Mouse (Mus musculus) embryonic stem cell, embryonic (primary cell): ENCODE measurements at regions not wholly inside any gene's neighbourhood (a gene's known extent, or its start where the extent isn't known, plus 50 kb on each side); places are given as distances from the start of the nearest gene placed in this dataset.

ENCODE experiments used
- CTCF ChIA-PET, 4 experiments: fragments of 300-600 bp in 2 of 4; fragments of 350-600 bp in 2 of 4; sonication (Branson Sonifier 250); formaldehyde crosslinking; loops; one replicate each; lab custom pipeline; 2022; ENCODE audit warnings: inconsistent platforms in 2 of 4; lab: Charles Lee
- POLR2A ChIA-PET, 4 experiments: fragments of 300-600 bp in 2 of 4; fragments of 350-600 bp in 2 of 4; sonication (Branson Sonifier 250); formaldehyde crosslinking; loops; one replicate each; lab custom pipeline; 2022; ENCODE audit warnings: antibody characterized with exemption in 4 of 4, inconsistent platforms in 1 of 4; lab: Charles Lee

DNA sequence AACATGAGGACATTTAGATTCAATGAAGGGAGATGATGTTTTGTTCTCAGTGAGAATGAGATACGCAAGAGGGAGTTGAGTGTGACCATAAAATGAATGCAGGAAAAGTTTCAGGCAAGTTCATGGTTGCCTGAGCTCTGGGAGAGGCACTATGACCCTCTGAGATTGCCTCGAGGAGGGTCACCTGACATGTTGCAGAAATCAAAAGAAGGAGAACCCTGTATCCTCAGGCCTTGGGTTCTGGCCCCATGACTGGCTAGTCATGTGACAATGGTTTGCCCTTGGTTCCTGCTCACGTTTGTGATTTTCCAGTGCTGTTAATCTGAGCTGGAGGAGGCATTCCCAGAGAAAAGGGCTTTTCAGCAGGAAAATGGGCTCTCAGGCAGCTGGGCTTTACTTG is 98.9 kb downstream of the Mab21l3 start:
- ChIA-PET POLR2A (interaction anchor here in 2 of 4 experiments (0.7 to 1.6 kb wide), 4 partner anchors 11 to 146 kb away, joined by 3 to 4 read pairs (median 4); no protein-coding TSS in a partner anchor), CTCF (interaction anchor here in 2 of 4 experiments (0.6 to 0.7 kb wide), 2 partner anchors 26 to 286 kb away, joined by 4 read pairs; no protein-coding TSS in a partner anchor)

DNA sequence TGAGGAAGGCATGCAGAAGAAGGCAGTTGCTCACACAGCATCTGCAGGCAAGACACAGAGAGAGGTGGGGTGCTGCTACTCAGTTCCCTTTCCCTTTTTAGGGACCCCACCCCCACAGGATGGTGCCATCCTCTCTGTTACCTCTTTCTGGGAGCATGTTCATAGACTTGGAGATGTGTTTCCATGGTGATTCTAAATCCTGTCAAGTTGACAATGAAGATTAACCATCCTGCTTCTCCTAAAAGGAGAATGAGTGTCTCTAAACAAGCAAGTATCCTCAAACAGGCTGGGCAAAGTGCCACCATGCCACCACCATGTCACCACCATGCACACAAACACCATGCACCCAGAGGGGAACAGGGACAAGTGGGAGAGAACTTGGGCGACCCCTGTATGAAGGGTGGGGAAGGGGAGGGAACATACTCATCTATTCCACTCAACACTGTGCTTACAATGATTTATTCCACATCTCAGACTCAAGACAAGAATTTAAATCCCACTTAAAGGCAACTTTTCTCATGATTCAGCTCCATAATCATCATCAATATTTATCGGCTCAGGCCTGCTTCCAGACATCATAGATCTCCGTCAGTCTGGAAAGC is 99.6 kb downstream of the Mab21l3 start:
- ChIA-PET POLR2A (interaction anchor here in 2 of 4 experiments (0.6 to 0.7 kb wide), 2 partner anchors 25 to 176 kb away, joined by 3 read pairs; no protein-coding TSS in a partner anchor), CTCF (no interaction called here)

DNA sequence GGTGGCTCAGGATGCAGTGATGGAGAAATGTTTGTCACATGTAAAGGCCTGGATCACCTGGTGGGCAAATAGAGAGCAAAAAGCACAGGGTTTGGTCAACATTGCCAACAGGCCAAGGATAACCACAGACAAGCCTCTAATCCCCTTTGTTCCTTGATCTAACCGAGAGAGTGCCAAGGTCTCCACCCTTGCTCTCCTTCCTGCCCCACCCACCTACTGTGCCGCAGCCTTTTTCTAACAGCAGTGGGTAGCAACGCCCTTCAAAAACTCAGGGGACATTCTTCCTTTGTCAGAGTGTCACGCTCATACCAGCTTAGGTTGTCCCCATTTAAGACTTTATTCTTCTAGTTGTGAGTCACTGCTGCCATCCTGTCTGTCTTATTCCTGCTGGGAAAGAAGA is 100.6 kb downstream of the Mab21l3 start:
- CTCF ChIA-PET = no interaction called here
- POLR2A ChIA-PET = no interaction called here

DNA sequence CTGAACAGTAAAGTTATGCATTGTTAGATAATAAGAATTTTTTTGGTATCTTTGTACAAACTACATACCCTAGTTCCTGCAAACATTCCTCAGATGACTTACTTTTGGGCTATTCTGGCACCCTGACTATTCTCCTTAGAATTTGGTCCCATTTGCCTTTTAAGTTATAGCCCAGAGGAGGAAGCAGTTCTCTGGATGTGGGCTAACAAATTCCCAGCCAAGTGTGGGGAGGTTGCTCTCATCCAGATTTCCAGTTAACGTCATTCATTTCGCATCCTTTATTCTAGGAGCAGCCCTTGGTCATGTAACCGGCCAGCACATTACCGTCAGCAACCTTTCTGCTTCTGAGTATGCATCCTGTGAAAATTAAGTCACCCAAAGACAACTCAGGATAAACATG is 107.9 kb downstream of the Mab21l3 start:
- POLR2A ChIA-PET = interaction anchor here in 1 of 4 experiments (1.1 kb wide), 1 partner anchor 10 kb away, joined by 5 read pairs; no protein-coding TSS in a partner anchor

DNA sequence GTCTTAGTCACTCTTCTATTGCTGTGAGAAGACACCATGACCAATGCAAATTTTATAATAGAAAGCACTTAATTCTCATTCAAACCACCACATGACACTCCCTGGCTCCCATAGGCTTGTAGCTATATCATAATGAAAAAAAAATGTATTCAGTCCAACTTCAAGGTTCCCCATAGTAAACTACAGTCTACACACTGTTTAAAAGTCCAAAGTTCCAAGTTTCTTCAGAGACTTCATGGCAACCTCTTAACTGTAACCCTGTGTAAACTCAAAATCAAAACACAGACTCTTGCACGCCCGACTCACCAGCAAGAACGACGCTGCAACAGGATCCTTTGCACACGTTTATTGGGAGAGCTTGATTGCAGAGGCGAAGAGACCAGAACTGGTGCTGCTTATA is 111.6 kb downstream of the Mab21l3 start:
- CTCF ChIA-PET = interaction anchor here in 1 of 4 experiments (0.7 kb wide), 1 partner anchor 25 kb away, joined by 3 read pairs; no protein-coding TSS in a partner anchor
- POLR2A ChIA-PET = interaction anchor here in 1 of 4 experiments (1.0 kb wide), 1 partner anchor 9 kb away, joined by 3 read pairs; no protein-coding TSS in a partner anchor

More for the DNA sequence above, 107.9 kb downstream of the Mab21l3 start:
- CTCF ChIA-PET = no interaction called here

DNA sequence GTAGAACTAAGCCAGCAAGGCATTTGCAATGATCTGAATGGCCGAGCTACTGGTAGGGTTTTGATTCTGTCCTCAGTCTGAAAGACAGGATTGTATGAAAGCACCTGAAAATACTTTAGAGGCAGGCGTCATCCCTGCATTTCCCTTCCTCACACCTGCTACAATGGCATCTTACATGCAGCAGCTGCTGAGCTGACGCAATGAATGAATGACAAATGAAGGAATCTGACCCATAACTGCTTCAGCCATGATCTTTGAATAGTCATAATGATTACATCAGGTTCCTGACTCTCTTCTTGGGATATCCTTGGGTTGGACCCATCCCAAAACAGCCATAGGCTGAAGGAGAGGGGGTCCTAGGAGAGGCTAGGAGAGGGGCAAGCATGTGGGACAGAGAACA is 119.7 kb downstream of the Mab21l3 start:
- ChIA-PET CTCF (interaction anchor here in 1 of 4 experiments (0.6 kb wide), 1 partner anchor 110 kb away, joined by 3 read pairs; no protein-coding TSS in a partner anchor), POLR2A (interaction anchor here in 2 of 4 experiments (1.3 to 1.5 kb wide), 2 partner anchors 9 to 14 kb away, joined by 3 read pairs; no protein-coding TSS in a partner anchor)

DNA sequence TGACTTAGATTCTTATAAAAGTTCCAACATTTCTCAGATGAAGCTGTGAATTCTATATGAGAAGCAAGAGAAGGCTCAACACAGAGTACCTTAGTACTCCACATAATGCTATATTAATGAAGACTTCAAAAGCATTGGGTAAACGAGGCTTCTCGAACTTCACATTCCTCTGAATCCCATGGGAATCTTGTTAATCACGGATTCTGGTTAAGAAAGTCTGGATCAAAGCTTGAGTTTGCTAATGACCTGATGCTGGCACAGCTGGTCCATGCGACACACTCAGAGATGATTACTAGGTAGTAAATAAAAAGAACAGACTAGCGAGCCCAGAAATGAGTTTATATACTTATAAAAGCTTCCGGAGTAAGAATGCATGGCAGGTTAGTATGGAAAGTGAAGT is 118.4 kb upstream of the Atp1a1 start:
- CTCF ChIA-PET = no interaction called here
- POLR2A ChIA-PET = no interaction called here

DNA sequence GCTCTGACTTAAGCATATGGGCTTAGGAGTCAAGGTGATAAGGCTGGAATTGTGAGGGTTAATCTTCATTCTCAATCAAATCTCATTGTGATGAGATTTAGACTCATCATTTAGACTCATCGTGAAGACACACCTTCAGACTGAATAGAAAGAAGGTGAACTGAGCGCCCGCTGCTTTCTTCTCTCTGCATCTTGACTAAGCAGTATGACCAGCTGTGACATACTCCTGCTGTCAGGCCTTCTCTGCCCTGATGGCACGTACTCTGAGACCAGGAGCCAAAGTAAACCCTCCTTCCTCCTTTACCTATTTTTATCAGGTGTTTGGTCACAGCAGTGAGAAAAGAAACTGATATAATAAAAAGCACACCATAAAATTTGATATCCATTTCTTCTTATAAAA is 117.5 kb upstream of the Atp1a1 start:
- ChIA-PET POLR2A (interaction anchor here in 1 of 4 experiments (1.6 kb wide), 1 partner anchor 20 kb away, joined by 4 read pairs; no protein-coding TSS in a partner anchor), CTCF (no interaction called here)

DNA sequence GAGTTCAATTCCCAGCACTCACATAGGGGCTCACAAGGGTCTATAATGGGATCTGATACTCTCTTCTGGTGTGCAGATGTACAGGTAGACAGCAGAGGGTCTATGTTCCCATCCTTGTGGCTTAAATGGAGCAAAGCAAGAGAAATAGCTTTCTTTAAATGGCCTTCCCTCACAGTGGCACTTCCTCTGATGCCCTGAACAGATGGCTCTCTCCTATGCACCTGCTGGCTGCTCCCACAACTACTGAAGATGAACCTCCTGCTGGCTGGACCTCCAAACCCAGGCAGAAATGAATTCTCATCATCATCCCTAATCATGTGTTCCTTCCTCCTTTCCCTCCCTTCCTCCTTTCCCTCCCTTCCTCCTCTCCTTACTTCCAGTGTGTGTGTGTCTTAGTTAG is 110.9 kb upstream of the Atp1a1 start:
- CTCF ChIA-PET = no interaction called here
- POLR2A ChIA-PET = interaction anchor here in 2 of 4 experiments (0.6 to 1.6 kb wide), 14 partner anchors 13 to 997 kb away, joined by 3 to 18 read pairs (median 4); partner anchors contain the start of genes Atp1a1 (in 1 of the 2) and Igsf3 (in 1 of the 2)

DNA sequence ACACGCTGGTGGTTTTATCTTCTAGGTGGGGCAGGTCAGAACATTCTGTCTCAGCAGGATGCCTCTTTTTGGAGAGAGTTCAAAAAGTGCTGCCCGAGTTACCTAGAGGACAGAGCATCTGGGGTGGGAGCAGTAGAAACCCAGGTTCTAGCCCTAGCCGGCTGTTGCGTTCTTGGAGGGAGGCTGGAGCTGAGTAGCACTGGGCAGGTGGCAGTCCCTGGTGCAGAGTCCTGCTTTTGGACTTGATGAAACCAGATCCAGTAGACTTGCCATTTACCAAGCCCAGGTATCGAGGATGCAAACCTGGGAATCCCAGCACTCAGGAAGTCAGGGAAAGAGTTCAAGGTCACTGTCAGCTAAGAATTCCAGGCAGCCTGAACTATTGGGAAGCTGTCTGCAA is 110.3 kb upstream of the Atp1a1 start:
- CTCF ChIA-PET = no interaction called here

DNA sequence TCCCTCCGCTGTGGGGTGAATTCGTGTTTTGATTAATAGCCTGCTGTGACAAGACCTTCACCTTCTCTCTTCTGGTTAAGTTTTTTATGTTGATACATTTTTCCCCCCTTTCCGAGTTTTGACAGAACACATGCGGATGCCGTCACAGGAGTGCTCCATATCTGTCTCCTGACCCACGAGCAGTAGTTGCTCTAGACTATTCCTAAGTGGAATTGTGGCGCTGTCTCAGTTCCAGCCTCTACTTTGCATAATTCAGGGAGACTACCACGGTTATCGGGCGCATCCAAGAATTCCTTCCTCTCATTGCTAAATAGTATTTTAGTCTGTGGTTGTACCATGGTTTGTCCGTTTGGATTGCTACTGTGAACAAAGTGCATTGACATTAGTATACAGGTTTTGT is 109.2 kb upstream of the Atp1a1 start:
- POLR2A ChIA-PET = interaction anchor here in 3 of 4 experiments (0.7 to 1.7 kb wide), 3 partner anchors 90 to 756 kb away, joined by 3 to 5 read pairs (median 3); partner anchors contain the start of gene Atp1a1 (in 1 of the 3)
- CTCF ChIA-PET = no interaction called here

More for the DNA sequence above, 110.3 kb upstream of the Atp1a1 start:
- POLR2A ChIA-PET = interaction anchor here in 2 of 4 experiments (0.6 to 1.6 kb wide), 14 partner anchors 14 to 453 kb away, joined by 3 to 18 read pairs (median 4); partner anchors contain the start of genes Atp1a1 (in 1 of the 2) and Igsf3 (in 1 of the 2)

DNA sequence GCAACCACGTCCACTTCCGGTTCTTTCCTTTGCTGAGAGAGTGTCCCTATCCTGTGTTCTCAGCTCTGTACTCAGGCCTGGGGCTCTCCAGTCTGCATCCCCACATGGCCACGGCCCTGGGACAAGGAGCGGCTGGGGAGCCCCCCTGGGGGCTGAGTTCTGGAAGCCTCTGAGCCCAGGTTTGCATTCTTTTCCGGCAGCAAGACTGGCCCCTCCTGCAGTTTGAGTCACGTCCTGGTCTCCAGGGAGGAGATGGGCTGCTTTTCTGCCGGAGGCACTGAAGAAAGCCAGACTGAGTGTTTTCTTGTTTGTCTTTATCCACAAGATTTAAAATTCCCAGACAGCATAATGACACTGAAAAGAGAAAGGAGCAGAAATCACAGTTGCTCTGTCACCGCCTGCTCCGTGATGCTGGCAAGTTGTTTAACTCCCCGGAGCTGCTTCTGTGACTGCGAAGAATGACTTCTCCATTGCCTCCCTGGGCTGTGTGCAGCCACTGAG is 108.7 kb upstream of the Atp1a1 start:
- ChIA-PET POLR2A (interaction anchor here in 2 of 4 experiments (1.6 to 1.7 kb wide), 2 partner anchors 91 to 108 kb away, joined by 3 to 5 read pairs; partner anchors contain the start of gene Atp1a1 (in 1 of the 2)), CTCF (interaction anchor here in 1 of 4 experiments (0.6 kb wide), 1 partner anchor 24 kb away, joined by 3 read pairs; no protein-coding TSS in a partner anchor)

DNA sequence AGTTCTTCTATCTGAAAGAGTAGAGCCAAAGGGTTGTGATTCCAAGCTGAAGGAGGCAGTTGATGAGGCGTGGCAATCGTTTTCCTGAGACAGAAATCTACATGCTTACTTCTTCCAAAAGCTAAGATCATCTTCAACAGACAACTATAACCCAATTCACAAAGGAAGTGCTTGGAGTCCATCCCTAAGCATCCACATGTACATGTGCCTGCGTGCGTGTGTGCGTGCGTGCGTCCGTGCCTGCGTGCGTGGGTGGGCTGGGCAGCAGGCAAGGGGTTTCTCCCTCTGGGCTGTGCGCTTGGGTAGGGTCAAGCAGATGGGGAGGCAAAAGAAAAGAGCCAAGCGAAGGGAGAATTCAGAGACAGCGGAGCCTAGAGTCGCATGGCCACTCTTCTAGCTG is 108.2 kb upstream of the Atp1a1 start:
- ChIA-PET POLR2A (interaction anchor here in 3 of 4 experiments (1.2 to 1.7 kb wide), 3 partner anchors 51 to 108 kb away, joined by 3 to 5 read pairs (median 3); partner anchors contain the start of gene Atp1a1 (in 1 of the 3)), CTCF (interaction anchor here in 1 of 4 experiments (0.6 kb wide), 1 partner anchor 25 kb away, joined by 3 read pairs; no protein-coding TSS in a partner anchor)

DNA sequence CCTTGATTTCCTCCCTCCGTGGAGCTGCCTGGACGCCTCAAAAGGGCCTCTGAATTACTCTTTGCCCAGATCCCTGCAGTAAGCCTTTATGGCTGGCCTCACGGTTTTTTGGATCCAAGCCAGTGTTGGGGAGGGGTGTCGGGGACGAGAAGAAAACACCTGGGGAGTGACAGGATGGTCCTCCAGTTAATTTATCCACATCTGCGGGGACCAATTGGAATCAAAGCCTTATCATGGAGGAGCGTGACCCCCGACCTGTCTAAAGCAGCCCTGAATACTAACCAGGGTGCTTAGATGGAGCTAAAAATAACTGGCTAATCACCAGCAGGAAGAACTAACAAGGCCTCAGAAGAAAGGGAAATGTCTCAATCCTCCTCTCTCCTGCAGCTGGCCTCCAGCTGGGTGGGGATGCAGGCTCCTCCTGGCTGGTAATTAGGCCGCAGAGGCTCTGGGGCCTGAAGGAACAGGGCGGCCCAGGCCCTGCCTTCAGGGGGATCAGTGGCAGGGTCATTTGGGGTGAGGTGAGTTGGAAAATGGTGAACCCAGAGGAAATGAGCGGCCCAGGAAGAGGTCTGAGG is 107.2 kb upstream of the Atp1a1 start:
- ChIA-PET CTCF (no interaction called here), POLR2A (interaction anchor here in 3 of 4 experiments (0.7 to 2.0 kb wide), 9 partner anchors 10 to 275 kb away, joined by 3 to 7 read pairs (median 3); partner anchors contain the start of gene Atp1a1 (in 1 of the 3))

DNA sequence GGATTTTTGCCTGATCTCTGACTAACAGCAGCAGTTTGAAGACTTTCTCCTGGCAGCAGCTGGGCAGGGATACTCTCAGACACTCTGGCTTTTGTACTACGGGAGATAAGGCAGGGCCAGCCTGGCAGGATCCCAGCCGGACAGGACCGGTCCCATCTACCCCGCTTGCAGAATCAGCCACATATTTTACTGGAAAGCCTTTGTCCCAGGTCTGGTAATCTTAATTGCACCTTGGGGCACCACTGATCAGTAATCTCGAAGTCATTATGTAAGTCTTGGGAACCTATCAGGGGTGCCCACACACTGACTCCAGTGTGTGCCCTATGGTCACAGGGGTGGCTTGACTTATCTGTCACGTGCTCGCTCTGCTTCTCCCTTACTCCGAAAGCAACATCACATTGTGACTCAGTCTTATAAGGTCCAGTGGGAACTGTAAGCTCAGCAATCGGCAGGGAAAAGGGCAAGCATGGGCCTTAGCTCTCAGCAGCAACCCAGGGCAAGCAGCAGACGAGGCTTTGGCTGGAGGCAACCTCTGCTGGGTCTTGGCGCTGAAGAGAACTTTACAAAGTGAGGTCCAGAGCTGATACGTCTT is 105.0 kb upstream of the Atp1a1 start:
- ChIA-PET CTCF (no interaction called here), POLR2A (interaction anchor here in 3 of 4 experiments (0.7 to 1.9 kb wide), 3 partner anchors 9 to 105 kb away, joined by 3 to 5 read pairs (median 3); partner anchors contain the start of gene Atp1a1 (in 1 of the 3))

DNA sequence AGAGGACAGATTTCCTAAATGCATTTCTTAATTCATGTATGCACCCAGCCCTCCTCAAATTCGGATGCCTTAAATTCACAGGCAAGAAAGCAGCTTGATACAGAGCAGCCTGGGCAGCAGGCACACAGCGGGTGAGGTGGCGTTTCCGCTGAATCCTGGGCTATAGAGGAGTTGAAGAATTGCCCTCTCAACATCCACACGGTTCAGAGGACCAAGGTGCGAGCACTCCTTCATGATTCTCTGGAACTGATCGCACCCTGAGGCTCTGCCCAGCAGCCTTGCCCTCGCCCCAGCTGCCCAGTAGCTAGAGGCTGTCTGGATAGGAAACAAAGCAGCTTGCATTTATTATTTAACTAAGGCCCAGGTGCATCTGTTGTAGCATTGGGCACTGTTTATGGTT is 104.3 kb upstream of the Atp1a1 start:
- CTCF ChIA-PET = no interaction called here
- POLR2A ChIA-PET = interaction anchor here in 1 of 4 experiments (0.7 to 1.9 kb wide), 3 partner anchors 70 to 206 kb away, joined by 3 to 5 read pairs (median 3); partner anchors contain the start of gene Atp1a1

DNA sequence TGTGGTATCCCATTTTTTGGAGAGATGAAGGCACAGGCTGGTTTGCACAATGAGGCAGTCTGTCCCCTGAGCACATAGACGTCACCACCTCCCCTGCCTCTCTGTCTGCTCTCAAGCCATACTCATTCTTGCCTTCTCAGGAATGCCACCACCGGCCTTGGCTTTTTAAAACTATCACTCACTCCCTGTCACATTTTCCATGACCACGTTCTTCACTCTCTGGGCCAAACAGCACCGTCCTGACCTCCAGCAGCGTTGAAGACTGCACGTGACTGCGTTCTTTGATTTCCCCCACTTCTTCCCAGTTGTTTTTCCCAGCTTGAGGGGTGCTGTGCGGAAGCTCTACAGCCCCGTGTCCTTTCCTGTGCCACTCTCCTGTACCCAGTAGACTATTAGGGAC is 100.4 kb upstream of the Atp1a1 start:
- ChIA-PET POLR2A (no interaction called here), CTCF (no interaction called here)

DNA sequence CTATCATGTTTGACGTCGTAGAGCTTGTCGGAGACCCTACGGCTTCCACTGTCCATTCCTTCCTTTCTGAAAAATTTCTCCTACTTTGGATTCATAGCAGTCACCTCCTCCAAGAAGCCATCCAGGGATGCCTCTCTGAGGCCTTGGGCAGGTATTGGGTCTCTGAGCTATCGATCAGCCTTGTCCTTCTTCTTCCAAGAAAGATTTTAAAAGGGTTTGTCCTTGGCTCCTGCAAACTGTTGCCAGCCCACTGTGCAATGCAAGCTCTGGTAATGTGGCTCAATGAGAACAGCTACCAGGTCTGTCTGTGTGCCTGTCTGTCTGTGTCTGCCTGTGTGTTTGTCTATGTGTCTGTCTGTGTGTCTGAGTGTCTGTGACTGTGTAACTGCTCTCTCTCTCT is 99.8 kb upstream of the Atp1a1 start:
- ChIA-PET POLR2A (interaction anchor here in 1 of 4 experiments (0.5 kb wide), 1 partner anchor 949 kb away, joined by 3 read pairs; no protein-coding TSS in a partner anchor), CTCF (no interaction called here)
